8 mouse cellular contexts compared by ENCODE assay signal in genomic region chr5:145279948-145280347, GRCm38 (mm10). TPM values are rescaled to one million over a fixed set of nuclear protein-coding genes. Genes with fewer than 3 reads are reported as not detected.
A peak's percentile ranks its signal among the peaks of the same experiment; 100 is the strongest.
DNase-seq lines count a peak whose midpoint lies in the region; ATAC-seq and TF ChIP-seq lines count a peak whose summit lies in the region.

No protein-coding gene starts in this region.

- TF ChIP-seq EP300 in heart, postnatal 0 days (IDR thresholded peaks at IDR 0.05; ENCODE audit: low read depth) = no peak

- H3K4me1 ChIP-seq in heart, postnatal 0 days (ENCODE audit: control insufficient read depth, insufficient read depth) = no peaks in the 10 kb centered on the region
- no peaks in the 10 kb centered on the region for H3K4me1 ChIP-seq in embryonic facial prominence, embryonic 11.5 days (ENCODE audit: control insufficient read depth, insufficient read depth, low read length)
- no peaks in the 10 kb centered on the region for H3K4me1 ChIP-seq in hindbrain, postnatal 0 days (ENCODE audit: insufficient read depth, low read length)

- H3K9ac ChIP-seq in heart, postnatal 0 days (replicated peaks; ENCODE audit: low read depth, low read length) = no peak overlapping the region
- H3K9ac ChIP-seq in embryonic facial prominence, embryonic 11.5 days (replicated peaks; ENCODE audit: low read length) = no peak overlapping the region
- no peak overlapping the region for H3K9ac ChIP-seq in hindbrain, postnatal 0 days (replicated peaks; ENCODE audit: low read length)

- no peak for DNase-seq in heart, postnatal 0 days (ENCODE audit: low spot score)
- DNase-seq in heart, postnatal 10 days = no peak
- DNase-seq in embryonic facial prominence, embryonic 11.5 days (ENCODE audit: low spot score) = no peak
- DNase-seq in hindbrain, postnatal 0 days (ENCODE audit: low spot score) = no peak
- no peak for DNase-seq in left cerebral cortex, postnatal 10 days (ENCODE audit: extremely low spot score in 1 of 2, low spot score in 2 of 2)
- DNase-seq in natural killer cell, adult 2 months (ENCODE audit: low spot score in 2 of 2) = no peak

- H3ac ChIP-seq in myocyte (ENCODE audit: control insufficient read depth, insufficient read length) = peak overlapping the region; percentile 49

- WGBS in heart, postnatal 0 days = 97% methylated on average over 2 of the region's 2 CpGs
- WGBS in embryonic facial prominence, embryonic 11.5 days = 89% methylated on average over 2 of the region's 2 CpGs
- WGBS in hindbrain, postnatal 0 days = 96% methylated on average over 2 of the region's 2 CpGs

- H3K79me2 ChIP-seq in myocyte (ENCODE audit: control insufficient read depth, insufficient read depth) = peaks cover 28% of the 10 kb centered on the region

- H3K27me3 ChIP-seq in heart, postnatal 0 days (ENCODE audit: control insufficient read depth, insufficient read depth, low read length) = no peaks in the 10 kb centered on the region
- H3K27me3 ChIP-seq in embryonic facial prominence, embryonic 11.5 days (ENCODE audit: control insufficient read depth, insufficient read depth, low read length) = no peaks in the 10 kb centered on the region
- H3K27me3 ChIP-seq in hindbrain, postnatal 0 days (ENCODE audit: insufficient read depth, low read length) = no peaks in the 10 kb centered on the region
- H3K27me3 ChIP-seq in myocyte (ENCODE audit: control insufficient read depth, insufficient read depth, insufficient read length) = no peaks in the 10 kb centered on the region

- peak overlapping the region; percentile 66 for H3K4me3 ChIP-seq in heart, postnatal 0 days (ENCODE audit: low read depth, low read length)
- H3K4me3 ChIP-seq in embryonic facial prominence, embryonic 11.5 days (ENCODE audit: low read depth, low read length) = no peak overlapping the region; the same call in 1 of the 2 replicates
- H3K4me3 ChIP-seq in hindbrain, postnatal 0 days (ENCODE audit: low read length) = peak overlapping the region; percentile 87
- peak overlapping the region; percentile 67 for H3K4me3 ChIP-seq in myocyte

- no peak for TF ChIP-seq POLR2A in myocyte (IDR thresholded peaks at IDR 0.05; ENCODE audit: insufficient read length, low read depth)

- no peak for TF ChIP-seq CTCF in heart, postnatal 0 days (IDR thresholded peaks at IDR 0.05; ENCODE audit: low read depth)
- no peak for TF ChIP-seq CTCF in hindbrain, postnatal 0 days (IDR thresholded peaks at IDR 0.05; ENCODE audit: low read depth)

- no peaks in the 10 kb centered on the region for H3K9me3 ChIP-seq in heart, postnatal 0 days (replicated peaks; ENCODE audit: control insufficient read depth, low read length)
- no peaks in the 10 kb centered on the region for H3K9me3 ChIP-seq in embryonic facial prominence, embryonic 11.5 days (replicated peaks; ENCODE audit: control insufficient read depth, low read length)
- H3K9me3 ChIP-seq in hindbrain, postnatal 0 days (ENCODE audit: low read length) = no peaks in the 10 kb centered on the region

- peaks cover 20% of the 10 kb centered on the region for H3K36me3 ChIP-seq in heart, postnatal 0 days (replicated peaks; ENCODE audit: control insufficient read depth, insufficient read depth, low read length)
- peaks cover 3% of the 10 kb centered on the region for H3K36me3 ChIP-seq in embryonic facial prominence, embryonic 11.5 days (replicated peaks; ENCODE audit: control insufficient read depth, insufficient read depth, low read depth, low read length)
- H3K36me3 ChIP-seq in hindbrain, postnatal 0 days (ENCODE audit: insufficient read depth, low read length) = peaks cover 17% of the 10 kb centered on the region; the same call in 1 of the 2 replicates
- peaks cover 6% of the 10 kb centered on the region for H3K36me3 ChIP-seq in myocyte (ENCODE audit: control insufficient read depth, insufficient read depth)

- no peak overlapping the region for H3K4me2 ChIP-seq in heart, postnatal 0 days (ENCODE audit: low read depth, low read length)
- no peak overlapping the region for H3K4me2 ChIP-seq in embryonic facial prominence, embryonic 11.5 days (ENCODE audit: low read depth, low read length)
- H3K4me2 ChIP-seq in hindbrain, postnatal 0 days (ENCODE audit: low read depth, low read length) = peak overlapping the region; percentile 78; the same call in 1 of the 2 replicates
- no peak overlapping the region for H3K4me2 ChIP-seq in myocyte (ENCODE audit: low read depth)

- intact Hi-C loops in heart, postnatal 10 days (cut with DNase I) = no loop called here
- intact Hi-C loops in left cerebral cortex, postnatal 10 days (cut with DNase I) = loop anchor here (5.0 kb wide), 1 partner anchor 43 kb away; no protein-coding TSS in a partner anchor

- ATAC-seq in heart, postnatal 0 days (ENCODE audit: insufficient read depth, low read depth) = no peak
- ATAC-seq in embryonic facial prominence, embryonic 11.5 days (replicated peaks; ENCODE audit: insufficient number of reproducible peaks, low FRiP score, low TSS enrichment, low read depth) = peak; percentile 20; the same call in 1 of the 2 replicates
- peak; percentile 38; the same call in 1 of the 2 replicates for ATAC-seq in hindbrain, postnatal 0 days
- no peak for ATAC-seq in megakaryocyte progenitor cell, adult 5-6 weeks (replicated peaks; ENCODE audit: poor library complexity)

- no peak overlapping the region for H3K27ac ChIP-seq in heart, postnatal 0 days (ENCODE audit: low read depth)
- H3K27ac ChIP-seq in embryonic facial prominence, embryonic 11.5 days (replicated peaks; ENCODE audit: low read depth, low read length) = no peak overlapping the region
- no peak overlapping the region for H3K27ac ChIP-seq in hindbrain, postnatal 0 days

TF ChIP-seq in myocyte, 11 proteins besides CTCF, POLR2A, EP300 and RAD21:
- TF ChIP-seq REST (IDR thresholded peaks at IDR 0.05; ENCODE audit: insufficient read depth, insufficient read length) (no peak), MAX (IDR thresholded peaks at IDR 0.05; ENCODE audit: low read depth) (no peak), TCF12 (IDR thresholded peaks at IDR 0.05; ENCODE audit: insufficient read depth, poor library complexity, severe bottlenecking) (no peak), CEBPB (IDR thresholded peaks at IDR 0.05; ENCODE audit: insufficient read depth, poor library complexity, severe bottlenecking) (no peak), SRF (IDR thresholded peaks at IDR 0.05; ENCODE audit: control insufficient read depth, insufficient read length, low read depth) (no peak), TCF3 (IDR thresholded peaks at IDR 0.05; ENCODE audit: insufficient read length, low read depth) (no peak), E2F4 (IDR thresholded peaks at IDR 0.05; ENCODE audit: insufficient read depth) (no peak), MYOD1 (IDR thresholded peaks at IDR 0.05; ENCODE audit: control insufficient read depth in 1 of 3, insufficient read length in 2 of 3, low read depth in 2 of 3) (no peak), USF1 (IDR thresholded peaks at IDR 0.05; ENCODE audit: low read depth) (no peak), MYOG (IDR thresholded peaks at IDR 0.05; ENCODE audit: control insufficient read depth in 1 of 3, insufficient read depth in 1 of 3, insufficient read length in 2 of 3, low read depth in 2 of 3) (no peak)
TF ChIP-seq in myocyte: peak in this region for 0.

RNA-seq across cellular contexts. Expression of gene Zscan25, which starts 0.4 kb away (rescaled TPM):
- total RNA-seq in heart, postnatal 0 days (2014; rRNA removed; ENCODE audit: low replicate concordance) = 9.9 and 17.1 TPM in 2 replicates
- 0.19 and 0.27 TPM in 2 replicates for polyA plus RNA-seq in heart, postnatal 0 days (2015; fragmentation: Nextera tagmentation; extraction: Ambion mirVana)
- total RNA-seq in heart, postnatal 10 days (2021) = 10 to 100 TPM; 14.4 to 15.1 TPM
- polyA plus RNA-seq in embryonic facial prominence, embryonic 11.5 days (2014; fragmentation: Nextera tagmentation; extraction: Ambion mirVana) = 0.42 and 0.70 TPM in 2 replicates
- total RNA-seq in hindbrain, postnatal 0 days (2014; rRNA removed) = 21.2 and 25.5 TPM in 2 replicates
- 0.83 and 0.92 TPM in 2 replicates for polyA plus RNA-seq in hindbrain, postnatal 0 days (2015; fragmentation: Nextera tagmentation; extraction: Ambion mirVana)
- 10.0 TPM for polyA plus RNA-seq in myocyte (2012; fragmentation: generic; extraction: Trizol)
- total RNA-seq in megakaryocyte progenitor cell, adult 5-6 weeks (2015) = 7.4 and 7.5 TPM in 2 replicates
- total RNA-seq in megakaryocyte progenitor cell, adult 5-6 weeks (2017) = 5.2 and 9.3 TPM in 2 replicates
- 10 to 100 TPM; 13.9 to 17.1 TPM for total RNA-seq in left cerebral cortex, postnatal 10 days (2021)

RNA-seq across cellular contexts. Expression of gene Zfp655, which starts 48.4 kb away (rescaled TPM):
- total RNA-seq in heart, postnatal 0 days (2014; rRNA removed; ENCODE audit: low replicate concordance) = 31.4 and 51.2 TPM in 2 replicates
- 29.2 and 33.4 TPM in 2 replicates for polyA plus RNA-seq in heart, postnatal 0 days (2015; fragmentation: Nextera tagmentation; extraction: Ambion mirVana)
- 10 to 100 TPM; 29.0 to 30.1 TPM for total RNA-seq in heart, postnatal 10 days (2021)
- polyA plus RNA-seq in embryonic facial prominence, embryonic 11.5 days (2014; fragmentation: Nextera tagmentation; extraction: Ambion mirVana) = 41.5 and 45.0 TPM in 2 replicates
- 21.0 and 21.5 TPM in 2 replicates for total RNA-seq in hindbrain, postnatal 0 days (2014; rRNA removed)
- polyA plus RNA-seq in hindbrain, postnatal 0 days (2015; fragmentation: Nextera tagmentation; extraction: Ambion mirVana) = 25.2 and 25.5 TPM in 2 replicates
- polyA plus RNA-seq in myocyte (2012; fragmentation: generic; extraction: Trizol) = 11.5 TPM
- 39.7 and 45.3 TPM in 2 replicates for total RNA-seq in megakaryocyte progenitor cell, adult 5-6 weeks (2015)
- 28.8 and 34.3 TPM in 2 replicates for total RNA-seq in megakaryocyte progenitor cell, adult 5-6 weeks (2017)
- 10 to 100 TPM; 24.8 to 27.9 TPM for total RNA-seq in left cerebral cortex, postnatal 10 days (2021)

Comparison
In these comparisons a context has a peak if more than half of its experiments do, and no peak if none do; other contexts are left out.
1. ATAC-seq: peak in embryonic facial prominence, embryonic 11.5 days (single experiment) and hindbrain, postnatal 0 days (single experiment); none in heart, postnatal 0 days (single experiment) and megakaryocyte progenitor cell, adult 5-6 weeks (single experiment).